Mouse (Mus musculus) megakaryocyte, embryonic 14.5 days (primary cell): ENCODE results near the gene Zgrf1.

Experiments
- FLI1 ChIP-seq: IDR thresholded peaks from 2 replicates; pipeline ENCODE4 v1.6.1; 2012; ENCODE audit warnings: low read length, inconsistent platforms, mixed read lengths
- GATA1 ChIP-seq: IDR thresholded peaks from 3 replicates; pipeline ENCODE4 v1.6.1; 2012; ENCODE audit warnings: mixed read lengths, low read length, inconsistent platforms, borderline replicate concordance

DNA sequence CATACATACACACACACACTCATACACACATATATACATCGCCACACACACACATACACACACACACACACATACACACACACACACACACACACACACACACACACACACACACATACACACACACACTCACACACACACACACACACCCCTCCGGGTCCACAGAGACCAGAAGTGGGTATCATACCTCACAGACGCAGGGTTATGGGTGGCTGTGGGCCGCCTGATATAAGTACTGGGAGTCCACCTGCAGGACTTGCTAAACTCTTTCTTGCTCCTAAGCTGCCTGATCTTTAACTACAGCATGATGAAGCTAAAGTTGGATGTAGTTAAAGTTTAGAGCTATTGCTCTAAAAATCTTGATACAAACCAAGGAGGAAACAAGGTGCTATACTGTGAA, 23.5 kb upstream of the Zgrf1 start:
- TF ChIP-seq GATA1 (no peak), FLI1 (no peak)
